Mouse (Mus musculus) forebrain, embryonic 14.5 days (tissue): Measurements from ENCODE around the gene Aak1. TPM values are rescaled to one million over a fixed set of nuclear protein-coding genes. Genes with fewer than 3 reads are reported as not detected.

Experiments
- ATAC-seq: fragments of 200-750 bp; cut with Nextera tagmentation; 2 replicates; pipeline ENCODE4 v1.8.0; 2017; ENCODE audit warnings: mild to moderate bottlenecking, moderate library complexity
- DNase-seq: peaks from one replicate; pipeline ENCODE4 v3.0.0-alpha.2; 2015; ENCODE audit warnings: low spot score
- H3K27ac ChIP-seq: fragments of 300-500 bp; sonication (generic); 2 replicates; pipeline ENCODE4 v1.5.1; 2014; ENCODE audit warnings: low read depth, mild to moderate bottlenecking, control low read depth, low read length, moderate library complexity
- H3K27me3 ChIP-seq: fragments of 300-500 bp; sonication (generic); replicated peaks from 2 replicates; pipeline ENCODE4 v1.6.1; 2014; ENCODE audit warnings: low read length, control low read depth, mixed read lengths; ENCODE audit not compliant: control insufficient read depth, insufficient read depth
- H3K36me3 ChIP-seq: fragments of 300-500 bp; sonication (generic); 2 replicates; pipeline ENCODE4 v1.6.1; 2014; ENCODE audit warnings: low read length, control low read depth; ENCODE audit not compliant: control insufficient read depth, insufficient read depth
- H3K4me1 ChIP-seq: fragments of 300-500 bp; sonication (generic); 2 replicates; pipeline ENCODE4 v1.6.1; 2014; ENCODE audit warnings: antibody characterized with exemption, low read length, control low read depth; ENCODE audit not compliant: control insufficient read depth, insufficient read depth
- H3K4me2 ChIP-seq: fragments of 300-500 bp; sonication (generic); 2 replicates; pipeline ENCODE4 v1.6.1; 2014; ENCODE audit warnings: mild to moderate bottlenecking, control low read depth, low read length
- H3K4me3 ChIP-seq: fragments of 300-500 bp; sonication (generic); 2 replicates; pipeline ENCODE4 v1.5.1; 2014; ENCODE audit warnings: low read depth, low read length, control low read depth
- H3K9ac ChIP-seq: fragments of 300-500 bp; sonication (generic); 2 replicates; pipeline ENCODE4 v1.6.1; 2014; ENCODE audit warnings: mild to moderate bottlenecking, low read length, control low read depth, moderate library complexity
- H3K9me3 ChIP-seq: fragments of 300-500 bp; sonication (generic); replicated peaks from 2 replicates; pipeline ENCODE4 v1.6.1; 2016; ENCODE audit warnings: low read length, control low read depth, mixed read lengths; ENCODE audit not compliant: control insufficient read depth
- WGBS: fragments of 180-500 bp; shearing (Covaris S2); extraction: QIAGEN DNeasy Blood & Tissue Kit; methylation state at CpG from one replicate; pipeline ENCODE4 v1.1.7; 2014; 5-methylcytosine and 5-hydroxymethylcytosine counted together
- polyA plus RNA-seq: library from polyadenylated mRNA; unstranded; fragments of >200 nt; fragmentation: Nextera tagmentation; extraction: Ambion mirVana; gene quantifications from 2 replicates; pipeline ENCODE4 v1.2.1, GENCODE M21; 2014

Gene Aak1
- polyA plus RNA-seq, 1 experiment from 2014 or later: 23.5 TPM

- H3K9ac ChIP-seq: peak overlapping the region; percentile 91
- under 1% methylated on average over 36 of the region's 36 CpGs for WGBS
- no peaks in the 10 kb centered on the region for H3K36me3 ChIP-seq
- peak; percentile 61 for DNase-seq
- ATAC-seq: peak; percentile 74
- H3K27me3 ChIP-seq: no peaks in the 10 kb centered on the region
- H3K4me2 ChIP-seq: peak overlapping the region; percentile 86
- peak overlapping the region; percentile 76 for H3K4me3 ChIP-seq
- peak overlapping the region; percentile 93 for H3K27ac ChIP-seq
- no peaks in the 10 kb centered on the region for H3K9me3 ChIP-seq
- H3K4me1 ChIP-seq: peaks cover 22% of the 10 kb centered on the region
Measured at GRCm38 (mm10) chr6:86849692-86850445, 552 bp downstream of the Aak1 start.

- DNase-seq: no peak
- ATAC-seq: no peak
- H3K4me1 ChIP-seq: peaks cover 22% of the 10 kb centered on the region
- 20% methylated on average over 4 of the region's 4 CpGs for WGBS
- H3K9me3 ChIP-seq: no peaks in the 10 kb centered on the region
- no peaks in the 10 kb centered on the region for H3K27me3 ChIP-seq
- no peak overlapping the region; the same call in 1 of the 2 replicates for H3K27ac ChIP-seq
- peak overlapping the region; percentile 76 for H3K4me3 ChIP-seq
- peaks cover 5% of the 10 kb centered on the region; the same call in 1 of the 2 replicates for H3K36me3 ChIP-seq
- peak overlapping the region; percentile 91 for H3K9ac ChIP-seq
- peak overlapping the region; percentile 86 for H3K4me2 ChIP-seq
Measured at GRCm38 (mm10) chr6:86850588-86850987, 1.3 kb downstream of the Aak1 start.

- DNase-seq (no peak), ATAC-seq (no peak)
- peak overlapping the region; percentile 86 for H3K4me2 ChIP-seq
- H3K9ac ChIP-seq: peak overlapping the region; percentile 91; the same call in 1 of the 2 replicates
- 11% methylated on average over 1 of the region's 1 CpGs for WGBS
- H3K27me3 ChIP-seq: no peaks in the 10 kb centered on the region
- H3K27ac ChIP-seq: no peak overlapping the region
- H3K9me3 ChIP-seq: no peaks in the 10 kb centered on the region
- peaks cover 5% of the 10 kb centered on the region; the same call in 1 of the 2 replicates for H3K36me3 ChIP-seq
- H3K4me1 ChIP-seq: peaks cover 22% of the 10 kb centered on the region
- peak overlapping the region; percentile 76 for H3K4me3 ChIP-seq
Measured at GRCm38 (mm10) chr6:86851561-86851960, 2.2 kb downstream of the Aak1 start.

- no peaks in the 10 kb centered on the region for H3K9me3 ChIP-seq
- H3K36me3 ChIP-seq: peaks cover 5% of the 10 kb centered on the region; the same call in 1 of the 2 replicates
- H3K9ac ChIP-seq: no peak overlapping the region
- no peak overlapping the region for H3K4me2 ChIP-seq
- no peak overlapping the region for H3K27ac ChIP-seq
- 90% methylated on average over 3 of the region's 3 CpGs for WGBS
- H3K4me3 ChIP-seq: no peak overlapping the region
- ATAC-seq (no peak), DNase-seq (no peak)
- no peaks in the 10 kb centered on the region for H3K27me3 ChIP-seq
- H3K4me1 ChIP-seq: peaks cover 17% of the 10 kb centered on the region
Measured at GRCm38 (mm10) chr6:86853928-86854327, 4.6 kb downstream of the Aak1 start.

- DNase-seq (no peak), ATAC-seq (no peak)
- peaks cover 17% of the 10 kb centered on the region for H3K4me1 ChIP-seq
- H3K4me3 ChIP-seq: no peak overlapping the region
- H3K4me2 ChIP-seq: no peak overlapping the region
- H3K9me3 ChIP-seq: no peaks in the 10 kb centered on the region
- peaks cover 5% of the 10 kb centered on the region; the same call in 1 of the 2 replicates for H3K36me3 ChIP-seq
- WGBS: 88% methylated on average over 4 of the region's 4 CpGs
- no peaks in the 10 kb centered on the region for H3K27me3 ChIP-seq
- no peak overlapping the region for H3K9ac ChIP-seq
- H3K27ac ChIP-seq: no peak overlapping the region
Measured at GRCm38 (mm10) chr6:86854941-86855340, 5.6 kb downstream of the Aak1 start.

- peaks cover 5% of the 10 kb centered on the region; the same call in 1 of the 2 replicates for H3K36me3 ChIP-seq
- no peak for DNase-seq
- H3K9ac ChIP-seq: no peak overlapping the region
- no peak for ATAC-seq
- H3K27ac ChIP-seq: no peak overlapping the region
- no peaks in the 10 kb centered on the region for H3K4me1 ChIP-seq
- no peak overlapping the region for H3K4me3 ChIP-seq
- no peak overlapping the region for H3K4me2 ChIP-seq
- H3K9me3 ChIP-seq: no peaks in the 10 kb centered on the region
- H3K27me3 ChIP-seq: no peaks in the 10 kb centered on the region
- 94% methylated on average over 3 of the region's 3 CpGs for WGBS
Measured at GRCm38 (mm10) chr6:86858606-86859005, 9.3 kb downstream of the Aak1 start.

GRCm38 (mm10) chr6:86860732-86861463 lies 11.6 kb downstream of the Aak1 start:
- ATAC-seq (no peak), DNase-seq (no peak)
- H3K4me3 ChIP-seq: no peak overlapping the region
- H3K4me1 ChIP-seq: no peaks in the 10 kb centered on the region
- no peaks in the 10 kb centered on the region for H3K27me3 ChIP-seq
- 83% methylated on average over 9 of the region's 9 CpGs for WGBS
- no peaks in the 10 kb centered on the region for H3K9me3 ChIP-seq
- H3K4me2 ChIP-seq: no peak overlapping the region
- no peak overlapping the region for H3K9ac ChIP-seq
- no peaks in the 10 kb centered on the region for H3K36me3 ChIP-seq
- no peak overlapping the region for H3K27ac ChIP-seq

GRCm38 (mm10) chr6:86864358-86864757 lies 15.0 kb downstream of the Aak1 start:
- Histone ChIP-seq H3K36me3 (no peaks in the 10 kb centered on the region), H3K4me3 (no peak overlapping the region), H3K4me2 (no peak overlapping the region), H3K27ac (no peak overlapping the region), H3K9me3 (no peaks in the 10 kb centered on the region), H3K4me1 (no peaks in the 10 kb centered on the region), H3K27me3 (no peaks in the 10 kb centered on the region), H3K9ac (no peak overlapping the region)
- DNase-seq (no peak), ATAC-seq (no peak)
- 89% methylated on average over 3 of the region's 3 CpGs for WGBS

- WGBS: 94% methylated on average over 9 of the region's 9 CpGs
- no peak overlapping the region for H3K9ac ChIP-seq
- no peaks in the 10 kb centered on the region for H3K36me3 ChIP-seq
- no peaks in the 10 kb centered on the region for H3K9me3 ChIP-seq
- no peaks in the 10 kb centered on the region for H3K27me3 ChIP-seq
- H3K4me1 ChIP-seq: no peaks in the 10 kb centered on the region
- H3K27ac ChIP-seq: no peak overlapping the region
- DNase-seq (no peak), ATAC-seq (no peak)
- no peak overlapping the region for H3K4me3 ChIP-seq
- no peak overlapping the region for H3K4me2 ChIP-seq
Measured at GRCm38 (mm10) chr6:86870335-86870734, 21.0 kb downstream of the Aak1 start.
